Mouse (Mus musculus): ENCODE results near the gene Pglyrp1. TPM values are rescaled to one million over a fixed set of nuclear protein-coding genes. Genes with fewer than 3 reads are reported as not detected.
A peak's percentile ranks its signal among the peaks of the same experiment; 100 is the strongest.

The Pglyrp1 gene
- polyA plus RNA-seq, 1 experiment from 2014 or later, result 110 TPM

- H3K4me1 ChIP-seq (replicated peaks; ENCODE audit: control insufficient read depth, insufficient read depth), result no peaks in the 10 kb centered on the region; the same call in 1 of the 2 replicates
- no peaks in the 10 kb centered on the region for H3K9me3 ChIP-seq (ENCODE audit: control insufficient read depth, low read length)
- H3K9ac ChIP-seq (ENCODE audit: low read length), result no peak overlapping the region
- H3K4me3 ChIP-seq (ENCODE audit: low read depth, low read length), result no peak overlapping the region
- no peak for DNase-seq (ENCODE audit: low spot score)
- no peak overlapping the region for H3K4me2 ChIP-seq (replicated peaks; ENCODE audit: low read depth)
- H3K27ac ChIP-seq (replicated peaks), result no peak overlapping the region
- no peak for ATAC-seq (ENCODE audit: low FRiP score, low TSS enrichment)
- H3K27me3 ChIP-seq (ENCODE audit: control insufficient read depth, insufficient read depth, low read length), result no peaks in the 10 kb centered on the region
- no peaks in the 10 kb centered on the region for H3K36me3 ChIP-seq (ENCODE audit: control insufficient read depth, insufficient read depth, low read length)
- TF ChIP-seq CTCF (IDR thresholded peaks at IDR 0.05; ENCODE audit: low read depth) (no peak), EP300 (optimal IDR thresholded peaks at IDR 0.05) (no peak)
- 81% methylated on average over 6 of the region's 6 CpGs for WGBS
Observed at GRCm38 (mm10) chr7:18862801-18863200, 8.3 kb upstream of the Pglyrp1 start.

- Histone ChIP-seq H3K36me3 (ENCODE audit: control insufficient read depth, insufficient read depth, low read length) (no peaks in the 10 kb centered on the region), H3K4me2 (replicated peaks; ENCODE audit: low read depth) (no peak overlapping the region), H3K4me3 (ENCODE audit: low read depth, low read length) (no peak overlapping the region), H3K27me3 (ENCODE audit: control insufficient read depth, insufficient read depth, low read length) (no peaks in the 10 kb centered on the region), H3K4me1 (replicated peaks; ENCODE audit: control insufficient read depth, insufficient read depth) (no peaks in the 10 kb centered on the region), H3K9me3 (ENCODE audit: control insufficient read depth, low read length) (no peaks in the 10 kb centered on the region), H3K27ac (replicated peaks) (no peak overlapping the region), H3K9ac (ENCODE audit: low read length) (no peak overlapping the region)
- ATAC-seq (ENCODE audit: low FRiP score, low TSS enrichment) (no peak), DNase-seq (ENCODE audit: low spot score) (no peak)
- TF ChIP-seq EP300 (optimal IDR thresholded peaks at IDR 0.05), result no peak
- peak; percentile 31 for TF ChIP-seq CTCF (IDR thresholded peaks at IDR 0.05; ENCODE audit: low read depth)
- WGBS, result 86% methylated on average over 2 of the region's 2 CpGs
Observed at GRCm38 (mm10) chr7:18868491-18868890, 2.6 kb upstream of the Pglyrp1 start.

- no peak overlapping the region for H3K27ac ChIP-seq (replicated peaks)
- no peaks in the 10 kb centered on the region for H3K4me1 ChIP-seq (replicated peaks; ENCODE audit: control insufficient read depth, insufficient read depth)
- no peaks in the 10 kb centered on the region for H3K27me3 ChIP-seq (ENCODE audit: control insufficient read depth, insufficient read depth, low read length)
- H3K9me3 ChIP-seq (ENCODE audit: control insufficient read depth, low read length), result no peaks in the 10 kb centered on the region
- no peaks in the 10 kb centered on the region for H3K36me3 ChIP-seq (ENCODE audit: control insufficient read depth, insufficient read depth, low read length)
- 27% methylated on average over 13 of the region's 14 CpGs for WGBS
- no peak overlapping the region for H3K9ac ChIP-seq (ENCODE audit: low read length)
- H3K4me3 ChIP-seq (ENCODE audit: low read depth, low read length), result peak overlapping the region; percentile 29
- TF ChIP-seq CTCF (IDR thresholded peaks at IDR 0.05; ENCODE audit: low read depth) (no peak), EP300 (optimal IDR thresholded peaks at IDR 0.05) (no peak)
- H3K4me2 ChIP-seq (replicated peaks; ENCODE audit: low read depth), result peak overlapping the region; percentile 56
- DNase-seq (ENCODE audit: low spot score) (no peak), ATAC-seq (ENCODE audit: low FRiP score, low TSS enrichment) (no peak)
Observed at GRCm38 (mm10) chr7:18872014-18872802, 1.1 kb downstream of the Pglyrp1 start.

GRCm38 (mm10) chr7:18872816-18873215, 1.7 kb downstream of the Pglyrp1 start:
- no peak overlapping the region for H3K27ac ChIP-seq (replicated peaks)
- no peaks in the 10 kb centered on the region for H3K9me3 ChIP-seq (ENCODE audit: control insufficient read depth, low read length)
- ATAC-seq (ENCODE audit: low FRiP score, low TSS enrichment), result no peak
- WGBS, result 3% methylated on average over 7 of the region's 7 CpGs
- peak overlapping the region; percentile 29 for H3K4me3 ChIP-seq (ENCODE audit: low read depth, low read length)
- no peak overlapping the region for H3K9ac ChIP-seq (ENCODE audit: low read length)
- H3K4me2 ChIP-seq (replicated peaks; ENCODE audit: low read depth), result peak overlapping the region; percentile 56
- no peaks in the 10 kb centered on the region for H3K27me3 ChIP-seq (ENCODE audit: control insufficient read depth, insufficient read depth, low read length)
- H3K36me3 ChIP-seq (ENCODE audit: control insufficient read depth, insufficient read depth, low read length), result no peaks in the 10 kb centered on the region
- H3K4me1 ChIP-seq (replicated peaks; ENCODE audit: control insufficient read depth, insufficient read depth), result no peaks in the 10 kb centered on the region
- TF ChIP-seq CTCF (IDR thresholded peaks at IDR 0.05; ENCODE audit: low read depth) (no peak), EP300 (optimal IDR thresholded peaks at IDR 0.05) (no peak)
- no peak for DNase-seq (ENCODE audit: low spot score)

GRCm38 (mm10) chr7:18873253-18873652, 2.1 kb downstream of the Pglyrp1 start:
- under 1% methylated on average over 10 of the region's 10 CpGs for WGBS
- DNase-seq (ENCODE audit: low spot score) (peak; percentile 81), ATAC-seq (ENCODE audit: low FRiP score, low TSS enrichment) (peak; percentile 77)
- Histone ChIP-seq H3K4me1 (replicated peaks; ENCODE audit: control insufficient read depth, insufficient read depth) (no peaks in the 10 kb centered on the region), H3K36me3 (ENCODE audit: control insufficient read depth, insufficient read depth, low read length) (no peaks in the 10 kb centered on the region), H3K4me3 (ENCODE audit: low read depth, low read length) (peak overlapping the region; percentile 29), H3K27me3 (ENCODE audit: control insufficient read depth, insufficient read depth, low read length) (no peaks in the 10 kb centered on the region), H3K4me2 (replicated peaks; ENCODE audit: low read depth) (peak overlapping the region; percentile 56), H3K9me3 (ENCODE audit: control insufficient read depth, low read length) (no peaks in the 10 kb centered on the region), H3K27ac (replicated peaks) (no peak overlapping the region), H3K9ac (ENCODE audit: low read length) (no peak overlapping the region)
- TF ChIP-seq CTCF (IDR thresholded peaks at IDR 0.05; ENCODE audit: low read depth) (peak; percentile 94), EP300 (optimal IDR thresholded peaks at IDR 0.05) (no peak)

GRCm38 (mm10) chr7:18875372-18875771, 4.2 kb downstream of the Pglyrp1 start:
- 58% methylated on average over 5 of the region's 5 CpGs for WGBS

More at GRCm38 (mm10) chr7:18875372-18875771, 4.2 kb downstream of the Pglyrp1 start:
- no peak overlapping the region for H3K4me2 ChIP-seq (replicated peaks; ENCODE audit: low read depth)
- no peak overlapping the region for H3K27ac ChIP-seq (replicated peaks)
- no peak overlapping the region for H3K4me3 ChIP-seq (ENCODE audit: low read depth, low read length)
- H3K9me3 ChIP-seq (ENCODE audit: control insufficient read depth, low read length), result no peaks in the 10 kb centered on the region
- H3K4me1 ChIP-seq (replicated peaks; ENCODE audit: control insufficient read depth, insufficient read depth), result no peaks in the 10 kb centered on the region
- no peak overlapping the region for H3K9ac ChIP-seq (ENCODE audit: low read length)
- H3K36me3 ChIP-seq (ENCODE audit: control insufficient read depth, insufficient read depth, low read length), result no peaks in the 10 kb centered on the region
- TF ChIP-seq CTCF (IDR thresholded peaks at IDR 0.05; ENCODE audit: low read depth), result no peak
- no peak for TF ChIP-seq EP300 (optimal IDR thresholded peaks at IDR 0.05)
- DNase-seq (ENCODE audit: low spot score) (no peak), ATAC-seq (ENCODE audit: low FRiP score, low TSS enrichment) (peak; percentile 70; the same call in 1 of the 2 replicates)
- H3K27me3 ChIP-seq (ENCODE audit: control insufficient read depth, insufficient read depth, low read length), result no peaks in the 10 kb centered on the region
